ENCODE assay signal across 9 mouse cellular contexts in genomic region chr11:103217790-103218516, GRCm38 (mm10). TPM values are rescaled to one million over a fixed set of nuclear protein-coding genes. Genes with fewer than 3 reads are reported as not detected.
DNase-seq lines count a peak whose midpoint lies in the region; ATAC-seq and TF ChIP-seq lines count a peak whose summit lies in the region.
"Had no signal": no experiment of that assay in that cellular context is flagged by ENCODE, and none has a peak within 500 bp of the region (broad histone marks: within the 10 kb centered on the region; RNA-seq: fewer than 3 reads in every experiment).

TSS of gene Spata32 (minus strand) at chr11:103218432.

- peaks cover 33% of the 10 kb centered on the region for H3K36me3 ChIP-seq in embryonic facial prominence, embryonic 10.5 days (replicated peaks)
- no peaks in the 10 kb centered on the region for H3K36me3 ChIP-seq in heart, embryonic 11.5 days (ENCODE audit: control insufficient read depth, insufficient read depth, low read length)
- H3K36me3 ChIP-seq in kidney, embryonic 16.5 days (ENCODE audit: insufficient read depth, low read length): peaks cover 18% of the 10 kb centered on the region
- no peaks in the 10 kb centered on the region for H3K36me3 ChIP-seq in liver, embryonic 11.5 days (ENCODE audit: control insufficient read depth, insufficient read depth, low read length)
- peaks cover 16% of the 10 kb centered on the region for H3K36me3 ChIP-seq in midbrain, postnatal 0 days (ENCODE audit: insufficient read depth, low read length)
- peaks cover 4% of the 10 kb centered on the region for H3K36me3 ChIP-seq in splenic B cell, adult 2 months (ENCODE audit: control insufficient read depth, insufficient read depth, low read length, poor library complexity, severe bottlenecking)

- peak within 1 kb of the TSS; percentile 96 for H3K4me2 ChIP-seq in heart, embryonic 11.5 days
- H3K4me2 ChIP-seq in kidney, embryonic 16.5 days (replicated peaks; ENCODE audit: low read depth, low read length): peak within 1 kb of the TSS; percentile 80
- peak within 1 kb of the TSS; percentile 94 for H3K4me2 ChIP-seq in liver, embryonic 11.5 days
- peak within 1 kb of the TSS; percentile 96 for H3K4me2 ChIP-seq in midbrain, postnatal 0 days (ENCODE audit: low read depth, low read length, poor library complexity, severe bottlenecking)

- 1% methylated on average over 45 of the region's 45 CpGs for WGBS in embryonic facial prominence, embryonic 10.5 days
- WGBS in heart, embryonic 11.5 days (ENCODE audit: insufficient replicate concordance): 3% methylated on average over 45 of the region's 45 CpGs
- under 1% methylated on average over 45 of the region's 45 CpGs for WGBS in kidney, embryonic 16.5 days
- under 1% methylated on average over 44 of the region's 45 CpGs for WGBS in liver, embryonic 11.5 days
- under 1% methylated on average over 45 of the region's 45 CpGs for WGBS in midbrain, postnatal 0 days

- H3K4me3 ChIP-seq in embryonic facial prominence, embryonic 10.5 days: peak within 1 kb of the TSS; percentile 66
- peak within 1 kb of the TSS; percentile 53 for H3K4me3 ChIP-seq in heart, embryonic 11.5 days (ENCODE audit: low read depth, low read length)
- H3K4me3 ChIP-seq in kidney, embryonic 16.5 days (ENCODE audit: low read length): peak within 1 kb of the TSS; percentile 54
- peak within 1 kb of the TSS; percentile 55 for H3K4me3 ChIP-seq in liver, embryonic 11.5 days (ENCODE audit: low read depth, low read length)
- H3K4me3 ChIP-seq in midbrain, postnatal 0 days (ENCODE audit: low read depth, low read length): peak within 1 kb of the TSS; percentile 58

- peak within 1 kb of the TSS; percentile 62; the same call in 1 of the 2 replicates for H3K9ac ChIP-seq in heart, embryonic 11.5 days (ENCODE audit: low read depth, low read length)
- H3K9ac ChIP-seq in kidney, embryonic 16.5 days (replicated peaks; ENCODE audit: low read length): peak within 1 kb of the TSS; percentile 58
- H3K9ac ChIP-seq in liver, embryonic 11.5 days (ENCODE audit: low read depth, low read length): peak within 1 kb of the TSS; percentile 62
- peak within 1 kb of the TSS; percentile 64 for H3K9ac ChIP-seq in midbrain, postnatal 0 days (replicated peaks; ENCODE audit: low read length, poor library complexity, severe bottlenecking)

- H3K9me3 ChIP-seq in embryonic facial prominence, embryonic 10.5 days: peaks cover 7% of the 10 kb centered on the region; the same call in 1 of the 2 replicates
- H3K9me3 ChIP-seq in heart, embryonic 11.5 days (replicated peaks; ENCODE audit: control insufficient read depth, low read length): no peaks in the 10 kb centered on the region
- peaks cover 3% of the 10 kb centered on the region; the same call in 1 of the 2 replicates for H3K9me3 ChIP-seq in kidney, embryonic 16.5 days (ENCODE audit: low read length)
- H3K9me3 ChIP-seq in liver, embryonic 11.5 days (ENCODE audit: control insufficient read depth, low read length): no peaks in the 10 kb centered on the region
- H3K9me3 ChIP-seq in midbrain, postnatal 0 days (ENCODE audit: low read length): no peaks in the 10 kb centered on the region

- H3K27ac ChIP-seq in embryonic facial prominence, embryonic 10.5 days (replicated peaks): peak within 1 kb of the TSS; percentile 73
- no peak within 1 kb of the TSS for H3K27ac ChIP-seq in heart, embryonic 11.5 days (ENCODE audit: low read depth, low read length)
- H3K27ac ChIP-seq in kidney, embryonic 16.5 days (ENCODE audit: low read length): 0 out of 2 replicates have a peak within 1 kb of the TSS, but pooled peaks have one; percentile 11
- H3K27ac ChIP-seq in liver, embryonic 11.5 days (ENCODE audit: low read depth, low read length): no peak within 1 kb of the TSS
- peak within 1 kb of the TSS; percentile 62 for H3K27ac ChIP-seq in midbrain, postnatal 0 days (ENCODE audit: low read depth, low read length)

- H3K4me1 ChIP-seq in embryonic facial prominence, embryonic 10.5 days: peaks cover 14% of the 10 kb centered on the region
- 0 out of 2 replicates have a peak, but pooled peaks cover 5% of the 10 kb centered on the region for H3K4me1 ChIP-seq in heart, embryonic 11.5 days (ENCODE audit: control insufficient read depth, insufficient read depth, low read length)
- H3K4me1 ChIP-seq in kidney, embryonic 16.5 days (ENCODE audit: insufficient read depth, low read length): peaks cover 12% of the 10 kb centered on the region
- H3K4me1 ChIP-seq in liver, embryonic 11.5 days (replicated peaks; ENCODE audit: control insufficient read depth, insufficient read depth, low read length): no peaks in the 10 kb centered on the region; the same call in 1 of the 2 replicates
- H3K4me1 ChIP-seq in midbrain, postnatal 0 days (ENCODE audit: insufficient read depth, low read length): no peaks in the 10 kb centered on the region; the same call in 1 of the 2 replicates

- no peak for TF ChIP-seq CTCF in midbrain, postnatal 0 days (IDR thresholded peaks at IDR 0.05)

- peak; percentile 23 for DNase-seq in ovary, adult 18-20 months (ENCODE audit: low spot score)
- no peak for DNase-seq in ovary, postnatal 10 days (ENCODE audit: low spot score)
- peak; percentile 75 for DNase-seq in embryonic facial prominence, embryonic 10.5 days (ENCODE audit: low spot score)
- peak; percentile 67 for DNase-seq in liver, embryonic 11.5 days (ENCODE audit: low spot score)
- peak; percentile 84 for DNase-seq in midbrain, postnatal 0 days (ENCODE audit: low spot score)
- peak; percentile 74 for DNase-seq in splenic B cell, adult 2 months (ENCODE audit: low read depth, low spot score)

- peak; percentile 44; the same call in 1 of the 2 replicates for ATAC-seq in heart, embryonic 11.5 days (replicated peaks; ENCODE audit: insufficient number of reproducible peaks, low FRiP score, low TSS enrichment)
- peak; percentile 74; the same call in 1 of the 2 replicates for ATAC-seq in kidney, embryonic 16.5 days (ENCODE audit: low FRiP score, low TSS enrichment)
- ATAC-seq in liver, embryonic 11.5 days (replicated peaks; ENCODE audit: low FRiP score): peak; percentile 76
- peak; percentile 85 for ATAC-seq in midbrain, postnatal 0 days (ENCODE audit: low FRiP score)

- peaks cover 49% of the 10 kb centered on the region for H3K27me3 ChIP-seq in embryonic facial prominence, embryonic 10.5 days (replicated peaks; ENCODE audit: low read depth, poor library complexity, severe bottlenecking)
- H3K27me3 ChIP-seq in heart, embryonic 11.5 days (ENCODE audit: control insufficient read depth, insufficient read depth, low read length): peaks cover 15% of the 10 kb centered on the region
- no peaks in the 10 kb centered on the region for H3K27me3 ChIP-seq in kidney, embryonic 16.5 days (ENCODE audit: insufficient read depth, low read length)
- peaks cover 2% of the 10 kb centered on the region; the same call in 1 of the 2 replicates for H3K27me3 ChIP-seq in liver, embryonic 11.5 days (replicated peaks; ENCODE audit: control insufficient read depth, insufficient read depth, low read length)
- H3K27me3 ChIP-seq in midbrain, postnatal 0 days (ENCODE audit: insufficient read depth, low read length): no peaks in the 10 kb centered on the region
- H3K27me3 ChIP-seq in splenic B cell, adult 2 months (ENCODE audit: control insufficient read depth, insufficient read depth, low read length, poor library complexity, severe bottlenecking): no peaks in the 10 kb centered on the region

RNA-seq across cellular contexts. Expression of gene Spata32, which starts in this region (rescaled TPM):
- polyA plus RNA-seq in embryonic facial prominence, embryonic 10.5 days (2016; fragmentation: Nextera tagmentation; extraction: Ambion mirVana): not detected in 2 replicates
- polyA plus RNA-seq in heart, embryonic 11.5 days (2014; fragmentation: Nextera tagmentation; extraction: Ambion mirVana): not detected in 2 replicates
- not detected in 2 replicates for polyA plus RNA-seq in kidney, embryonic 16.5 days (2015; fragmentation: Nextera tagmentation; extraction: Ambion mirVana)
- not detected in 2 replicates for polyA plus RNA-seq in liver, embryonic 11.5 days (2014; fragmentation: Nextera tagmentation; extraction: Ambion mirVana)
- 1.4 and 1.9 TPM in 2 replicates for total RNA-seq in midbrain, postnatal 0 days (2014; rRNA removed)
- polyA plus RNA-seq in midbrain, postnatal 0 days (2015; fragmentation: Nextera tagmentation; extraction: Ambion mirVana): 1.2 and 1.5 TPM in 2 replicates
- total RNA-seq: MEL had no signal

Comparison
In these comparisons a context has a peak if more than half of its experiments do, and no peak if none do; other contexts are left out.
1. Peak in DNase-seq, H3K4me3 ChIP-seq and H3K27ac ChIP-seq in embryonic facial prominence, embryonic 10.5 days; RNA of the gene not detected or under 1 TPM.
2. Peak in ATAC-seq, H3K4me3 ChIP-seq, H3K9ac ChIP-seq and H3K4me2 ChIP-seq in heart, embryonic 11.5 days; RNA of the gene not detected or under 1 TPM.
3. Peak in ATAC-seq, H3K4me3 ChIP-seq, H3K27ac ChIP-seq, H3K9ac ChIP-seq and H3K4me2 ChIP-seq in kidney, embryonic 16.5 days; RNA of the gene not detected or under 1 TPM.
4. Peak in DNase-seq, ATAC-seq, H3K4me3 ChIP-seq, H3K9ac ChIP-seq and H3K4me2 ChIP-seq in liver, embryonic 11.5 days; RNA of the gene not detected or under 1 TPM.